Mouse (Mus musculus) fibroblast of lung, adult 2 months (primary cell): ENCODE measurements around the gene Tbrg1.

Experiments used
- DNase-seq: peaks from one replicate; pipeline ENCODE4 v3.0.0-alpha.2; 2011; ENCODE audit warnings: low read depth

Gene Tbrg1

GRCm38 (mm10) chr9:37656931-37657481 is at the start of gene Tbrg1:
Gene Tbrg1 (minus strand): TSS chr9:37657312.
- peak; percentile 80 for DNase-seq

- no peak for DNase-seq
Measured at GRCm38 (mm10) chr9:37689970-37690686, 33.0 kb upstream of the Tbrg1 start.

DNA sequence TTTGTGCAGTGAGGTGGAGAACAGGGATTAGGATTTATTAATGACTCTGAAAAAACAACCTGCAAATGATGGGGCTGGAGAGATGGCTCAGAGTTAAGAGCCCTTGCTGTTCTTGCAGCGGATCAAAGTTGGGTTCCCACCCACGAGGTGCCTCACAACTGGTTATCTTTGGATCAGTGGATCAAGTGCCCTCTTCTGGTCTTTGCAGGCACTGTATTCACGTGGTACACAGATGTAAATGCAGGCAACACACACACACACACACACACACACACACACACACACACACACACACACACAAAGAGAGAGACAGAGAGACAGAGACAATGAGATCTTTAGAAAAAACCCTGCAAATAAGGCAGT is 30.8 kb upstream of the Tbrg1 start:
- no peak for DNase-seq

GRCm38 (mm10) chr9:37687288-37687940 is 30.3 kb upstream of the Tbrg1 start:
- peak; percentile 7 for DNase-seq

GRCm38 (mm10) chr9:37681123-37681522 is 24.0 kb upstream of the Tbrg1 start:
- no peak for DNase-seq

- DNase-seq = no peak
Measured at GRCm38 (mm10) chr9:37675287-37675686, 18.2 kb upstream of the Tbrg1 start.

DNA sequence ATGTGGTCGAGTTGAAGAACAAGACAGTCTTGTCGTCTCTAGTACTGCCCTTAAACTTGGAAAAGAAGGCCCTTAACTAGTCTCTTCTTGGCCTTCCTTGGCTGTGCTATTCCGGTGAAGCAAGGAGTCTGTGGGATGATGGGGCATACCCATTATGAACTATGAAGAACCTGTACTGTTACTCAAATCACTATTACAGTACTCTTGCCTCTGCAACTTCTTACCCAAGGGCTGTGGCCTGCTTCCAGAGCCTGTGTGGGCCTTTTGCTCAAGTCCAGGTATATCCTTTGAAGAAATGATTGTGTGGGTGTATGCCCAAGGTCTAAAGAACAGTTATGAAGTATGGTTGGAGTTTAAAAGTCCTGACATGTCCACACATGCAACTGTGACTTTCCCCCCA is 13.1 kb upstream of the Tbrg1 start:
- no peak for DNase-seq

DNA sequence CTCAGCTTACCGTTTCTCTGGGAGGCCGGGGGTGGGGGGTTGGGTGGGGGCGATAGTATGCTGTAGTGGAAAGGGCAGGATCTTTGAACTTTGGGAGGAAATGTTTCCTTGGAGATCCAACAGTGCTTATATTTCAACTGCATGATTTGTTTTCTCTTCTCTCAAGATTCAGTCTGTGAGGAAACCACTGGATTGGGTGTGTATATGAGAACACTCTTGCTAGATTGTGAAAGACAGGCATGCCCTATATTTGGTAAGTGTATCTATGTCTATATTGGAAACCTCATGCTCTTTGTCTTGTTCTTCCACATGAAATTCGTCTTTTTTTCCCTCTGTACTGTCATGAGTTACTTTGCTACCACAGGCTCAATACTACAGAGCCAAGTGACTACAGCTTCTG is 12.6 kb upstream of the Tbrg1 start:
- peak; percentile 11 for DNase-seq

DNA sequence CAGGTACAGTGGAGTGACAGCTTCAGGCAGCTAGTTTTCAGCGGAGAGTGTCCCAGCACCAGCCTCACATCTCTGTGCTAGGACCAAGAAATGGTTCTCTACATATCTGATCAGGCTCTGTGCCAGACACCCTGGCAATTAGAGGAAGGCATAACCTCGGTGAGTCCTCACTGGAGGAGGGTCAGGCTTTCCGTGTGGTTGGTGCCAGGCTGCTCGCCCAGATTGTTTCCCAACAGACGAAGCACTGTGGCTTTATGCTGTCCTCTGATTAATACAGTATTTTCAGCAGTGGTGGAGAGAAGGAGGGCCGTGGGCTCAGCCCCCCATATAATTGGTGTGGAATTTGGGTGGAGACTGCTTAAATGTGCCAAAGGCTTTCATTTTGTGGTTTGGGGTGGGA is 12.0 kb upstream of the Tbrg1 start, which contains the start of gene Panx3:
TSS of gene Panx3 (minus strand) at position 121 of the 400 bp plus-strand sequence.
- peak; percentile 37 for DNase-seq

- DNase-seq = no peak
Measured at GRCm38 (mm10) chr9:37666045-37666444, 8.9 kb upstream of the Tbrg1 start.

DNA sequence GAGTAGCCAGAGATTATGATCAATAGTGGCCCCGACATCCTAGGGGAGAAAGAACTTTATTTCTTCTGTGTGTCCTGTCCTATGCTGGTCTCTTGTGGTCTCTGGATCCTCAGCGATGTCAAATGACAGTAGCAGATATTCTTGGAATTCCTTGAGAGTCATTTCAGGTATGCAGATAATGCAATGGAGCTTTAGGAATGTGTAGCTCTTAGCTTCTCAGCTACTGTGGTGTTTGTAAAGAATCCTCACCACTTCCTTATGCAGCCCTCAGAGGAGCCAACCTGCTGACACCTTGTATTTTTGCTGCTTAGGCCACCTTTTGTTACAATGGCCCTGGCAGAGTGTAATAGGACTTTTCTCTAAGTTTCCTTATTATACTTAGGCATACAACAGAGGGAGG is 7.5 kb upstream of the Tbrg1 start:
- no peak for DNase-seq

DNA sequence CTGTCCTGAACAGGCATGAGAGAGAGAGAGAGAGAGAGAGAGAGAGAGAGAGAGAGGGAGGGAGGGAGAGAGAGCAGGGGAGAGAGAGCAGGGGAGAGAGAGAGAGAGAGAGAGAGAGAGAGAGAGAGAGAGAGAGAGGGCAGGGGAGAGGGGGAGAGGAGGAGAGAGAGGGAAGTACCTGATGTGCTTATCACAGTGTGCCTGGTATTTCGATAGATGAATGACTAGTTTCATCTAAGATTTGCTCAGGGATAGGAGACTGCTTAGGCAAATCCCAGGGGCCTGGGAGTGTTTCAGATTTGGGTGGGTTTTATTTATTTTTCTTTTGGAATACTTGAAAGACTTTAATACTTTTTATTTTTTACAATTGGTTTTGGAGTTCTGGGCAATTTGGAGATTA is 6.1 kb upstream of the Tbrg1 start:
- DNase-seq = no peak

GRCm38 (mm10) chr9:37659413-37659812 is 2.3 kb upstream of the Tbrg1 start:
- no peak for DNase-seq

GRCm38 (mm10) chr9:37656439-37656881 is 652 bp downstream of the Tbrg1 start:
- DNase-seq = no peak

GRCm38 (mm10) chr9:37655961-37656360 is 1.2 kb downstream of the Tbrg1 start:
- no peak for DNase-seq

- no peak for DNase-seq
Measured at GRCm38 (mm10) chr9:37653836-37654235, 3.3 kb downstream of the Tbrg1 start.

GRCm38 (mm10) chr9:37650639-37651038 is 6.5 kb downstream of the Tbrg1 start:
- DNase-seq = no peak

DNA sequence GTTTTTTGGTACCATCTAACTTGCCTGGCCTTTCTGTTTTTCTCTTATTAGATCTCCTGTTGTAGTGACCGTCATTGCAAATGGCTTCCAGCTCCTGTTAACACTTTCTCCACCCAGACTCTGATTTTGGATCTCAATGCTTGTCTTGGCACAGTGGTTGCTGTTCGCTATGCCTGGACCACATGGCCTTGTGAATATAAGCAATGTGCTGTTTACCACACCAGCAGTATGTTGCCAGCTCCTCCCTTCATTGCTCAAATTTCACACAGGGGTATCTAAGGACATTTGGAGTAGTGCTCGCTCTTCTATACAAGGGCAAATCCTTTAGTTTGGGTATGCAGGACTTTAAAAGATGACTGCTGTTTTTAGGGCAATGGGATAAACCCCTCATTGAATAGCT is 10.9 kb downstream of the Tbrg1 start:
- DNase-seq = no peak

GRCm38 (mm10) chr9:37638721-37639120 is 18.4 kb downstream of the Tbrg1 start:
- DNase-seq = no peak

- DNase-seq = no peak
Measured at GRCm38 (mm10) chr9:37636800-37637542, 20.1 kb downstream of the Tbrg1 start.

DNA sequence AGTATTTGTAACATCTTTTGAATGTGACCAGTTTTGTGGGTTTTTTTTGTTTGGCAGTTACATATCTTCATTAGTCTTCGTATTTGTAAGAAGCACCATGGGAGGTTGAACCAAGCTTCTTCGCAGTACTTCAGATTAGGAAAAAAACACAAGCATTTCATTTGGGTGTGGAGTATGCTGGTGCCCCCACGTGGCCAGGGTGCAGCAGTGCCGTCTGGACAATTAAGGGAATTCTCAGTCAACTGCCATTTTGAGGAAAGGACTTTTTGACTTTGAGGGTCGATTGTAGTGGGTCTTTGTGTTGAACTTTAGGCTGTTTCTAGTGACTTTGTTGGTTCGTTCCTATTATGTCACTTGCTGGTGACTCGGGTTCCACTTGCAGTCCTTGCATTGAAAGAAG is 20.8 kb downstream of the Tbrg1 start:
- DNase-seq = no peak

DNA sequence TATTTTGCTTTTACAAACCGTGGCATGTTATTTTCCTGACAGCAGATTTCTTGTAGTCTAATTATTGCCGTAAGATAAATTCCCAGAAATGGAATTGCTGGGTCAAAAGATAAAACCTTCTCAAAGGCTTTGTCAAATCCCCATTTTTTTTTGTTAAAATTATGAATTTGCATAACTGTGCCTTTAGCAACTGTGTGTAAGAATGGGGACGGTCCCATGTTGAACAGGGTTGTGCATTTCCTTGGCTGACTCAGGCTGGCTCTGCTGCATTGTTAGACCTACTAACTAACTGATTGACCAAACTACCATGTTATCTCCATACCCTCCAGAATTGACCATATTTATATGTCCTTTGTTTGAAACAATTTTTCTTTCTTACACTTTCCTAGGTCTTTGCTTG is 22.8 kb downstream of the Tbrg1 start:
- DNase-seq = no peak

DNA sequence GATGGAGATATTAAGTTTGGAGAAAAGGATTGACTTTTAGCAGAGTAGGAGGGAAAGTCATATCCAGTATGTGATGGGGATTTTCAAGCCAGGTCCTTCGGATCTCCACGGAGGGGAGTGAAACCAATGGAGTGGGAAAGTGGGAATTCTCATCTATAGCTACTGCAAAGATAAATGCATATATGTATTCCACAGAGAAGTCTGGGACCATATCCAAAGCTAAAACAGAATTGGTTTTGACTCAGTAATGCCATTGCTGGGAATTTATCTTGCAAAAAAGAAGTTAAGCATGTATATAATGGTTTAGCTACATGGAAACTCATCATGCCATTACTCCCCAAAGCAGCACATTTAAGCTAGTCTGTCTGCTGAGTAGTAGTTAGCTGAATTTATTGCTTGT is 24.8 kb downstream of the Tbrg1 start:
- no peak for DNase-seq
